Mouse (Mus musculus) E14TG2a.4 (cell line): ENCODE results near the gene Uqcc3.

Source experiments
- CTCF ChIP-seq: conservative IDR thresholded peaks from 2 replicates; pipeline ENCODE4 v1.5.1; 2014; ENCODE audit warnings: low read length
- NANOG ChIP-seq: IDR thresholded peaks from 2 replicates; pipeline ENCODE4 v1.6.1; 2014; ENCODE audit warnings: borderline replicate concordance, low read length, mixed read lengths
- POU5F1 ChIP-seq: IDR thresholded peaks from 2 replicates; pipeline ENCODE4 v1.6.1; 2014; ENCODE audit warnings: low read length, borderline replicate concordance

DNA sequence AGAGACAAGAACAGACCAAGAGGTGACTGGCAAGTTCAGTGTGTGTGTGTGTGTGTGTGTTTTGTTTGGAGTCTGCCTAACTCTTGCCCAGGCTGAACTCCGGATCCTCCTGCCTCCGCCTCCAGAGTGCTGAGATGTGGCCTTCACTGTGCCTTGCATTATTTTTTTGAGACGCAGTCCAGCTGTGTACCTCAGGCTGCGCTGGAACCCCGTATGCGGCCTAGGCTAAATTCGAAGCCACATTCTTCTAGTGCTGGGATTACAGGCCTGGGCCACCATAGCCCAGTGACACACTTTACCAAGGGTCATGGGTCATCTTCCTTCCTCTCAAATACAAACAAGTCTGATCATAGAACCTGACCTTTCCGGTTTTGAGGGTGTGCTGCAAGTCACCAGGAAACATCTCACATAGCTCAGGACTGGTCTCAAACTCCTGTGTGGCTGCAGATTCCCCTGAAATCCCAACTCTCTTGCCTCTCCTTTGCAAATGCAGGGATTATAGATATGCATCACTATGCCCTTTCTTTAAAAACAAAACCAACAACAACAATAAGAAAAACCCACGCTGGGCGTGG, 8.4 kb downstream of the Uqcc3 start:
- TF ChIP-seq CTCF: no peak
- TF ChIP-seq NANOG: no peak
- TF ChIP-seq POU5F1: no peak
